Mouse (Mus musculus) MEL (cell line): Measurements from ENCODE around the gene Ehf. TPM values are rescaled to one million over a fixed set of nuclear protein-coding genes. Genes with fewer than 3 reads are reported as not detected.
A peak's percentile ranks its signal among the peaks of the same experiment; 100 is the strongest.

Source experiments
- DNase-seq: peaks from one replicate; pipeline ENCODE4 v3.0.0; 2011; ENCODE audit warnings: low read depth, low spot score
- H3K27ac ChIP-seq: 2 replicates; pipeline ENCODE4 v1.5.1; 2012; ENCODE audit warnings: low read depth, mild to moderate bottlenecking, control low read depth, low read length, moderate library complexity; ENCODE audit not compliant: control insufficient read depth
- H3K27me3 ChIP-seq, 2 experiments: fragments of 150-350 bp in 1 of 2; sonication (generic) in 1 of 2; 2 replicates each; pipeline ENCODE4 v1.6.1; 2012; ENCODE audit warnings: low read length in 2 of 2, mild to moderate bottlenecking in 2 of 2, improper control_type of control experiment in 1 of 2, moderate library complexity in 1 of 2; ENCODE audit not compliant: insufficient read depth in 2 of 2, control insufficient read depth in 1 of 2
- H3K36me3 ChIP-seq, 2 experiments: 2 replicates each; pipeline ENCODE4 v1.6.1; 2012 to 2014; ENCODE audit warnings: low read length in 2 of 2, improper control_type of control experiment in 1 of 2, inconsistent platforms in 1 of 2, mild to moderate bottlenecking in 1 of 2; ENCODE audit not compliant: insufficient read depth in 2 of 2, control insufficient read depth in 1 of 2
- H3K4me1 ChIP-seq, 2 experiments: fragments of 150-350 bp in 1 of 2; sonication (generic) in 1 of 2; 2 replicates each; pipeline ENCODE4 v1.6.1; 2012; ENCODE audit warnings: low read length in 2 of 2, improper control_type of control experiment in 1 of 2, mild to moderate bottlenecking in 1 of 2; ENCODE audit not compliant: insufficient read depth in 2 of 2, control insufficient read depth in 1 of 2
- H3K4me3 ChIP-seq, 2 experiments: fragments of 150-350 bp in 1 of 2; sonication (generic) in 1 of 2; 2 replicates each; pipeline ENCODE4 v1.5.1; 2012; ENCODE audit warnings: low read depth in 2 of 2, low read length in 2 of 2, mild to moderate bottlenecking in 2 of 2, moderate library complexity in 2 of 2, control low read depth in 1 of 2, improper control_type of control experiment in 1 of 2; ENCODE audit not compliant: control insufficient read depth in 1 of 2, insufficient read depth in 1 of 2
- H3K79me2 ChIP-seq: 2 replicates; pipeline ENCODE4 v1.6.1; 2012; ENCODE audit warnings: mild to moderate bottlenecking, low read length, moderate library complexity; ENCODE audit not compliant: control insufficient read depth, poor library complexity, insufficient read depth
- H3K9ac ChIP-seq: 2 replicates; pipeline ENCODE4 v1.6.1; 2012; ENCODE audit warnings: low read depth, mild to moderate bottlenecking, control low read depth, low read length, moderate library complexity; ENCODE audit not compliant: control insufficient read depth, poor library complexity, severe bottlenecking
- H3K9me3 ChIP-seq: fragments of 150-350 bp; sonication (generic); replicated peaks from 2 replicates; pipeline ENCODE4 v1.6.1; 2012; ENCODE audit warnings: mild to moderate bottlenecking, low read length, improper control_type of control experiment, moderate library complexity; ENCODE audit not compliant: insufficient read depth
- BHLHE40 ChIP-seq: IDR thresholded peaks from 2 replicates; pipeline ENCODE4 v1.6.1; 2012; ENCODE audit warnings: low read depth, mild to moderate bottlenecking, inconsistent platforms, low read length, improper control_type of control experiment, borderline replicate concordance
- CHD1 ChIP-seq: IDR thresholded peaks from 2 replicates; pipeline ENCODE4 v1.6.1; 2012; ENCODE audit warnings: low read depth, mild to moderate bottlenecking, inconsistent platforms, low read length, improper control_type of control experiment
- CTCF ChIP-seq, 3 experiments: IDR thresholded peaks in 2 of 3; conservative IDR thresholded peaks in 1 of 3; 2 replicates each; pipeline ENCODE4 v1.5.1; 2011 to 2012; ENCODE audit warnings: low read length in 3 of 3, low read depth in 2 of 3, mild to moderate bottlenecking in 2 of 3, improper control_type of control experiment in 1 of 3, inconsistent platforms in 1 of 3, mixed read lengths in 1 of 3, moderate library complexity in 1 of 3; ENCODE audit not compliant: control insufficient read depth in 1 of 3, insufficient read depth in 1 of 3, poor library complexity in 1 of 3, severe bottlenecking in 1 of 3
- GATA1 ChIP-seq: IDR thresholded peaks from 2 replicates; pipeline ENCODE4 v1.6.1; 2011; ENCODE audit warnings: low read depth, low read length, improper control_type of control experiment
- JUND ChIP-seq: IDR thresholded peaks from 2 replicates; pipeline ENCODE4 v1.6.1; 2011; ENCODE audit warnings: low read depth, mild to moderate bottlenecking, improper control_type of control experiment, low read length
- MAZ ChIP-seq: IDR thresholded peaks from 2 replicates; pipeline ENCODE4 v1.6.1; 2012; ENCODE audit warnings: low read depth, mild to moderate bottlenecking, inconsistent platforms, low read length, improper control_type of control experiment
- NELFE ChIP-seq: IDR thresholded peaks from 2 replicates; pipeline ENCODE4 v1.6.1; 2011; ENCODE audit warnings: low read depth, low read length, improper control_type of control experiment
- POLR2AphosphoS2 ChIP-seq: IDR thresholded peaks from 2 replicates; pipeline ENCODE4 v1.6.1; 2011; ENCODE audit warnings: low read length, improper control_type of control experiment
- RAD21 ChIP-seq: IDR thresholded peaks from 2 replicates; pipeline ENCODE4 v1.6.1; 2011; ENCODE audit warnings: mild to moderate bottlenecking, low read depth, low read length, improper control_type of control experiment
- RCOR1 ChIP-seq: IDR thresholded peaks from 2 replicates; pipeline ENCODE4 v1.6.1; 2012; ENCODE audit warnings: low read depth, mild to moderate bottlenecking, inconsistent platforms, low read length, improper control_type of control experiment
- SIN3A ChIP-seq: IDR thresholded peaks from 2 replicates; pipeline ENCODE4 v1.6.1; 2012; ENCODE audit warnings: low read length, improper control_type of control experiment, inconsistent platforms
- SMC3 ChIP-seq: IDR thresholded peaks from 2 replicates; pipeline ENCODE4 v1.6.1; 2011; ENCODE audit warnings: low read depth, low read length, improper control_type of control experiment
- TAL1 ChIP-seq: IDR thresholded peaks from 2 replicates; pipeline ENCODE4 v1.6.1; 2012; ENCODE audit warnings: mild to moderate bottlenecking, inconsistent platforms, low read length, moderate library complexity, mixed read lengths
- UBTF ChIP-seq: IDR thresholded peaks from 2 replicates; pipeline ENCODE4 v1.6.1; 2012; ENCODE audit warnings: low read depth, mild to moderate bottlenecking, inconsistent platforms, low read length, improper control_type of control experiment, moderate library complexity, borderline replicate concordance; ENCODE audit not compliant: insufficient read depth
- ZC3H11A ChIP-seq: IDR thresholded peaks from 2 replicates; pipeline ENCODE4 v1.6.1; 2012; ENCODE audit warnings: low read depth, mild to moderate bottlenecking, inconsistent platforms, low read length, improper control_type of control experiment
- polyA plus RNA-seq, 2 experiments: library from polyadenylated mRNA; stranded (reverse) in 1 of 2; unstranded in 1 of 2; fragments of >175 nt in 1 of 2; fragments of >200 nt in 1 of 2; gene quantifications; 2 replicates each; pipeline versions ENCODE4 v1.2.1 to v1.2.4; 2012; ENCODE audit warnings: low replicate concordance in 2 of 2, low read depth in 1 of 2; ENCODE audit not compliant: insufficient read length in 2 of 2, insufficient read depth in 1 of 2, missing spikeins in 1 of 2
- total RNA-seq: library from RNA; depleted of rRNA; stranded (reverse); fragments of 300-350 nt; gene quantifications from 2 replicates; pipeline ENCODE4 v1.2.3, GENCODE M21; 2012; rRNA removed

Gene Ehf
- total RNA-seq (not detected in 2 replicates), polyA plus RNA-seq (not detected)

DNA sequence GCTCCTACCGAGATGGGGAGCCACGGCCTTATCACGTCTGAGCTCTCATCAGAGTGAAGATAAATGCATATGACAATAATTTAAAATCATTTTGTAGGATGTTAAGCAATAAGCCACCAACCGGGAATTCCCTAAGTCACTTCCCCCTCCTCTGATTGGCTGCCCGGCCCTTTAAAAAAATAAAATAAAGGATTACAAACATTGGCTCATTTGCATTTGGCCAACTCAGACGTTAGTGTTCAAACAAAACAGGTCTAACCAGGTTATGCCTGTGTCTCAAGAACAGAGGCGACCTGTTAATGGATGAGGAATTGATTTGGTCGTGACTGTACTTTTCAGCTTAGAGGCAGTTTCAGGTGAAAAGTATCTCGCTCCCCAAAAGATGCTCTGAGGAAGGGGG, at the start of gene Ehf:
TSS of gene Ehf (minus strand) at position 147 of the 400 bp plus-strand sequence.
- Histone ChIP-seq H3K4me3 (no peak within 1 kb of the TSS), H3K27me3 (no peaks in the 10 kb centered on the region), H3K36me3 (peaks cover 0 to 31% of the 10 kb centered on the region in 2 experiments; a peak in 2 of 4 replicates), H3K27ac (no peak within 1 kb of the TSS)
- TF ChIP-seq BHLHE40 = no peak
- TF ChIP-seq MAZ = no peak
- TF ChIP-seq CHD1 = no peak
- no peak for TF ChIP-seq CTCF (IDR thresholded peaks at IDR 0.05 in 2 of 3, conservative IDR thresholded peaks at IDR 0.05 in 1 of 3; ENCODE audit: control insufficient read depth in 1 of 3, insufficient read depth in 1 of 3, low read depth in 2 of 3, low read length in 3 of 3, poor library complexity in 1 of 3, severe bottlenecking in 1 of 3)
- TF ChIP-seq JUND = no peak
- no peak for TF ChIP-seq POLR2AphosphoS2
- TF ChIP-seq, all 39 proteins: peak for 0
- H3K9ac ChIP-seq = no peak within 1 kb of the TSS
- no peaks in the 10 kb centered on the region for H3K9me3 ChIP-seq
- no peak for DNase-seq
- H3K79me2 ChIP-seq = no peaks in the 10 kb centered on the region
- H3K4me1 ChIP-seq = peaks cover 14 to 44% of the 10 kb centered on the region in 2 experiments

GRCm38 (mm10) chr2:103347417-103347891, 44.4 kb upstream of the Ehf start:
- Histone ChIP-seq H3K27me3 (no peaks in the 10 kb centered on the region), H3K36me3 (peaks cover 0 to 4% of the 10 kb centered on the region in 2 experiments; a peak in 2 of 4 replicates), H3K79me2 (no peaks in the 10 kb centered on the region), H3K4me1 (no peaks in the 10 kb centered on the region; a peak in 1 of 4 replicates), H3K27ac (no peak overlapping the region), H3K4me3 (no peak overlapping the region), H3K9ac (no peak overlapping the region), H3K9me3 (no peaks in the 10 kb centered on the region)
- TF ChIP-seq RCOR1 = peak; percentile 58; the same call in 1 of the 2 replicates
- TF ChIP-seq NELFE = no peak
- TF ChIP-seq CTCF (IDR thresholded peaks at IDR 0.05 in 2 of 3, conservative IDR thresholded peaks at IDR 0.05 in 1 of 3; ENCODE audit: control insufficient read depth in 1 of 3, insufficient read depth in 1 of 3, low read depth in 2 of 3, low read length in 3 of 3, poor library complexity in 1 of 3, severe bottlenecking in 1 of 3) = peak; percentile 54 to 83 (median 73)
- 0 out of 2 replicates have a peak, but pooled peaks have one; percentile 51 for TF ChIP-seq JUND
- peak; percentile 78 for TF ChIP-seq SMC3
- no peak for TF ChIP-seq TAL1
- TF ChIP-seq SIN3A = 0 out of 2 replicates have a peak, but pooled peaks have one; percentile 31
- peak; percentile 84 for TF ChIP-seq RAD21
- no peak for TF ChIP-seq UBTF
- TF ChIP-seq GATA1 = peak; percentile 71
- TF ChIP-seq ZC3H11A = peak; percentile 82
- peak; percentile 79 for DNase-seq
